Mouse (Mus musculus): ENCODE measurements around the gene Atp8b4.
"Not testable (repeated sequence)": the region's sequence is repeated elsewhere in the genome, so short reads cannot be mapped to it uniquely, and the experiment has no call there.

Atp8b4 gene

DNA sequence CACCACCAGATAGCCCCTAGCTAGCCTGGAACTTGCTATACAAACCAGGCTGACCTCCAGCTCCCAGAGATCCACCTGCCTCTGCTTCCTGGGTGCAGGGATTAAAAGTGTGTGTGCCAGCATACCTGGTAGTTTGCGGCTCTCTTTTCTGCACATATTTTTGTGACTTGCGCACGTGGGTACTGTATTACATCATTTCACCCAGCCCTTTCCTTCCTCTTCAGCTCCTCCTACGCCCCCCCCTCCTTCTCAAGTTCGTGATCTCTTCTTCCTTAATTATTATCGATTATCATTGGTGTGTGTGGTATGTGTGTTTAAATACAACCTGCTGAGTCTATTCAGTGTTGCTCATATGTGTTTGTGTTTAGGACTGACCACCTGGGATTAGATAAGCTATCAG lies at the start of gene Atp8b4:
Gene Atp8b4 (minus strand): TSS at position 154 of the 400 bp plus-strand sequence.
- DNase-seq (ENCODE audit: low spot score in 2 of 2), result no peak

DNA sequence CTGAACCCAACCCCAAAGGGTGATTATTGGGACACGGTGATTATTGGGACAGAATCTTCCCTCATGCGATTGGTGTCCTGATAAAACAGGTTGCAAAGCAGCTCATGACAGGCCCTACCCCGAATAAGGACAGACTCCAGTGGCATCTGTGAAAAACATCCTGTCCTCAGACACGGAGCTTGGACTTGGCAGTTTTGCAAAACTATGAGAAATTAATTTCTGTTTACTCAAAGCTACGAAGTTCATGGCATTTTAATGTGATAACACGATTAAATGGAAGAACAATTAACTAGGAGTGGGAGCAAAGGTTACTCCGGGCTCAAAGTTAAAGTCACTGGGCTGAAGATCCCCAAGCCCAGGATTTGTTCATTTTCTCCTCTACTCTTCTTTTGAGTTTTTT lies 49.2 kb upstream of the Atp8b4 start:
- DNase-seq (ENCODE audit: low spot score in 2 of 2), result no peak

DNA sequence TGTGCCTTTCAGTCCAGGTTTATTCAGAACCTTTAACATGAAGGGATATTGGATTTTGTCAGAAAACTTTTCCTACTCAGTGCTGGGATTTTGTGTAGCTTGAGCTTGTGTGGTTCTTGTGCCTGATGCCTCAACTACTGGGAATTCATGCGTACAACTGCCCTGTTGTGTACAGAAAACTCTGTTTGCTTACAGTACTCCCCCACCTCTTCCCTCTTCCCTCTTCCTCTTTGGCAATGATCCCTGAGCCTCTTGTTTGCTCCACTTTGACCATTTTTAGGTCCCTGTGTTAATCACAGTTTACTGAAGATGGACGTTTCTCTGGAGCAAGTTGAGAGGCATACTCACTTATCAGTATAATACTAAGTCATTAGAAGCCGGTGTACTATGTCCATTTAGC lies 45.9 kb upstream of the Atp8b4 start:
- no peak for DNase-seq (ENCODE audit: low spot score in 2 of 2)

DNA sequence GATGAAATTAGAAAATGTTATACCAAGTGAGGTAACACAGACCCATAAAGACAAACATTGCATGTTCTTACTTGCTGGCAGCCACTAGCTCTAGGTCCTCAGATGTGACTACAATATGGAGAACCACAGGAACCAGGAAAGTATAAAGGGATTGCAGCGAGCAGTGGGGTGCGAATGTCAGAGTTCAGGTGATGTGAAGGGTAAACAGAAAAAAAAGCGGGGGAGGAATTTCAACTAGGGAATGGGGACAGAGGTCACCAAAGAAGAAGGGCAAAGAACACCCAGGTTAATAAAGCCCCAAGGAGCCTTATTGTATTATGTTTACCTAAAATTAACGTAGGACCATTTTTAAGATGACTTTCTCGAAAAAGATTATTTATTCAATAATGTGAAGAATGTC lies 44.8 kb upstream of the Atp8b4 start:
- no peak for DNase-seq (ENCODE audit: low spot score in 2 of 2)

DNA sequence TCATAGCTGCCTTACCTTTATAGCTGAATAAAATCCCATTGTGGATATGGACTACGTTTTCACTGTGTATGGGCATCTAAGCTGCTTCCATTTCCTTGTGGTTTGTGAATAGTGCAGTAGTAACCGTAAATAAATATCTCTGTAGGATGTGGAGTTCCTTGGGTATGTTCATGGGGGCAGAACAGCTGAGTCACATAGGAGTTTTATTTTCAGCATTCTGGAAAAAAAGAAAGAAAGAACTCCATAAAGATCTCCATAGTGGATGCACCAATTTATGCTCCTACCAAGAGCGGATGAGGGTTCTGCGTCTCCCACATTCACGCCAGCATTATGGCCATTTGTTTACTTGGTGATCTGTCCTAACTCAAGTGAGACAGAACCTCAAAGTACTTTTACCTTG lies 41.7 kb upstream of the Atp8b4 start:
- DNase-seq (ENCODE audit: low spot score in 2 of 2), result no peak

DNA sequence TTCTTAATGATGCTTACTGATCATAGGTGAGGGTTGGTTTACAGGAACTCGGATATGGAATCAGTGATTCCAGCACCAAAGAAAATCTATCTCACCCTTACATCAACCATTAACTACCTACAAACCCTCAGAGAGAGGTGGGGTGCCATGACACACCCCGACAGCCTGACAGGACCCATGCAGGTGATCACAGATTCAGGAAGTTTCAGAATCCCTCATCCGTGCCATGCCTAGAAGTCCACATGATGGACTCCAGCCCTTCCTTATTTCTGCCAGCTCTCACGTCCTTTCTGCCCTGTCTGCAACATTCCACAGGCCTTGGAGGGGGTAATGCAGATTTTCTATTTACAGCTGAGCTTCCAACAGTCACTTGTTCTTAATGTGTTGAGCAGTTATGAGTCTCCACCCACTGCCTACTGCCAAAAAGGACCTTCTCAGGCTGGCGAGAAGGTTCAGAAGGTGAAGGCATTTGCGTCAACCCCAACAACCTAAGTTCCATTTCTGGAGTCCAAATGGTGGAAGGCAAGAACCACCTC lies 40.0 kb upstream of the Atp8b4 start:
- no peak for DNase-seq (ENCODE audit: low spot score in 2 of 2)

DNA sequence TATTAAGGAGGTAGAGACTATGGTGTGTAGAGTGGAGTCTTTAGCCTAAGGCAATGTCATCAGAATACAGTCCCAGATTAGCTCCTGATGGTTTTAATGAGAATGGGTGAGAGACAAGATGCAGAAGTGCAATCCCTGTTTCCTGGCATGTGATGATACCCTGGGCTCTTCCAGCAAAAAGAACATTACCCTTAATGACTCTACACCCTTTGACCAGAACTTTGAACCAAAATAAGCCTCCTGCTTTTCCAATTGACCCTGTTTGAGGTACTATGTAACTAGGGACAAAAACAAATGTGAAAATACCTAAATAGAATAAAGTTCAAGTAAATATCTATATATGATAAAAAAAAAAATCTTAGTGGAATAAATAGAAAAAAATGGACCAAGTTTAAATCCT lies 37.2 kb upstream of the Atp8b4 start:
- DNase-seq (ENCODE audit: low spot score in 2 of 2), result no peak

DNA sequence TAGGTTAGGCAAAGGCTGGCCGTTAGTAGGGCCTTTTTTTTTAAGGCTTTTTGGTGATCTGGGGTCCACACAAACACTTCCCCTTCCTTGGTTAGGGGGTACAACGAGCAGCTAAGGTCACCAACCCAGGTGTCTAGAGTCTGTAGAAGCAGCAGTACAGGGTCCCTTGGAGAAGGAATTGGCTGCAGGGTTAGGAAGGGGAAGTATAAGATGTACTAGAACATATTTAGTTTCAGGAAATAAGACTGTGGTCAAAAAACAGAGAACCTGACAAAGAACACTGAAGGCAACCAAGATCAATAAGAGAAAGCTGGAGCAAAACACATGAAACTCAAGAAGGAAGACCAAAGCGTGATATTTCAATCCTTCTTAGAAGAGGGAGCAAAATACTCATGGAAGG lies 30.1 kb upstream of the Atp8b4 start:
- DNase-seq (ENCODE audit: low spot score in 2 of 2), result no peak

DNA sequence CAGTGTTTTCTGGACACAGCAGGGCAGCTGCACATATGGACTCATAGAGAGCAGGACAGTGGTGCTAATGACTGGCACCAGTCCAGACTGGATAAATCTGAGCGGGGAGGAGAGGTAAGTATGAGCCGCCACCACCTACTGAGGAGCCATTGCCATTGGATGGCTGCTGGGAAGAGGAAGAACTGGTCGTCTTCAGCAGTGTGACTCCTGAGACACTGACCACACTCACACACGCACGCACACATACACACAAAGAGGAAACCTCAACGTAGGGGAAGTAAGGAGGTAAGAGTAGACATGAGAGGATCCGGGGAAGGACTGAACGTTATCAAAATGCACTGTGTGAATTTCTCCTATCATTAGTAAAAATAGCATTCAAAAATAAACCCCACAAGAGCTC lies 27.0 kb upstream of the Atp8b4 start:
- DNase-seq (ENCODE audit: low spot score in 2 of 2), result no peak

DNA sequence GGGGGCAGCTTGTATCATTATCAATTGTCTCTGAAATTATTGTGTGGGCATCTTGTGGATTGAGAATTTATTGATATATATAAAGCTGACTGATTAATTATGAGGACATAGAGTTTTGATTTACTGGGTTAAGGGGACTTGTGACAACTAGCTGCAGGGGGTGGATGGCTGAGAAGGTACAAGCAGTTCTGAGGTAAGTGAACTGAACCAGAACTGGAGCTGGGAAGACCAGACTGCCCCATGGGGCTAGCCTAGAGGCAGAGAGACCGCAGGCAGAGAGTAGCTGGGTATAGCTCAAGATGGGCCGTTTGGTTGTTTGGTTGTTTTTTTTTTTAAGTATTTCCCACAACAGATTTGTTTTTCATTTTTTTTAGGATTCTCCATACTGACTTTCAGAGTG lies 23.8 kb upstream of the Atp8b4 start:
- DNase-seq (ENCODE audit: low spot score in 2 of 2), result no peak

DNA sequence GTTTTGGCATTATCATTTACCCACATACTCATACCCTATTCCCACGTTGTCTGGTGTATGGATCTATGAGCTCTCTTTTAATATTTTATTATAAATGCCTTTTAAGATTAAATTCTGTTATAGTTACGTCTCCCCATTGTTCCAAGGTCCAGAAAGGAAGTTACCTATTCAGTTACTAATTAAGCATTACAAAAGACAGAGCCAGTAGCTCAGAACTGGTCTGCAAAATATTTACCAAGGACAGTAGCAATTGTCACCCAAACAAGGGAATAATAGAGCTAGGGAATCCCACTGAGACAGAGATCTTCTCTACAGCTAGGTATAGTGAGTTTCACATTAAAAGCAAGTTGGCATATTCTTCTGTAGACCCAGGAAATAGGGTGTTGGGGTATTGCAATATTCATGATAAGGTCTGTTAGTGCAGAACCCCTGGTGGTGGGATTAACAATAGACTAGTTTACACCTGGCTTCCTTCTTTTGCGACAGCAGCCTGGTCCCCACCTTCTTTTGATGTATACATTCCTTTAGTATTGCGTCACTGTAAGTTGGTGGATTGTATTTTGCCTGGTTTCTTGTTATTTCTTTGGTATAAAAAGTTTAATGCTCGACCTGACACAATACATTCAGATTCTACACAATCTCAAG lies 22.7 kb upstream of the Atp8b4 start:
- not testable (repeated sequence) for DNase-seq (ENCODE audit: low spot score in 2 of 2)

DNA sequence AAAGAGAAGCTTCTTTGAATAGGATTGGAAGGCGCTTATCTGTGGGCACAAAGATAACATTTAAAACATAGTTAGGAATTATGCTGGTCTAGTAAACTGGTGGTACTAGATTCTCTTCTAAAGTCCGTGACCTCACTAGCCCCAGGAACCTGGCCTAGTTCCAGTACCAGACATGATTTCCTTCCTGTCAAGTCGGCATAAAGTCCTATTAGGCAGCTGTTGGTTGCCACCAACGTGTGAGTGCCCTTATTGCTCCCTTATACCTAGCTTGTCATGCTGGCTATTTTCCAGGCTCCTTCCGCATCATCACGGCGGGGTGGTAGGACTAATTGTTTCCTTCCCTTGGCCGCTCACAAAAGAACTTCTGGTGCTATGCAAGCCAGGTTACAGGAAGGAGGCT lies 21.6 kb upstream of the Atp8b4 start:
- no peak for DNase-seq (ENCODE audit: low spot score in 2 of 2)

DNA sequence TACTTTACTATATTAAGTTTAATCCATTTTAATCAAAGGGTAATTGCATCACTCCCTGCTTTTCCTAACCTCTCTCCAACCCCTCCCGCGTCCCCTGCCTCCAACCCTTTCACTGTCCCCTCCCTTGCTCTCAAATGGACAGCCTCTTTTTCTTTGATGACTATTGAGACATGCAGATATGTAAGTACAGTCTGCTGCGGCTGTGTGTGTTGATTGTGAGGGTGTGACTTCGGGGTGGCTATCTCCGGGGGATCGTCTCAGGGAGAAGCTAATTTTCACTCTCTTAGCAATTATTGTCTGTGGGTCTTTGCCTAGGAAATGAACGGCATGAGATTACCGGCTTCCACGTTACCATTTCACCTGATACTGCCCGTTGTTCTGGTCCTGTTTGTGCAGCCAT lies 21.0 kb upstream of the Atp8b4 start:
- DNase-seq (ENCODE audit: low spot score in 2 of 2), result no peak

DNA sequence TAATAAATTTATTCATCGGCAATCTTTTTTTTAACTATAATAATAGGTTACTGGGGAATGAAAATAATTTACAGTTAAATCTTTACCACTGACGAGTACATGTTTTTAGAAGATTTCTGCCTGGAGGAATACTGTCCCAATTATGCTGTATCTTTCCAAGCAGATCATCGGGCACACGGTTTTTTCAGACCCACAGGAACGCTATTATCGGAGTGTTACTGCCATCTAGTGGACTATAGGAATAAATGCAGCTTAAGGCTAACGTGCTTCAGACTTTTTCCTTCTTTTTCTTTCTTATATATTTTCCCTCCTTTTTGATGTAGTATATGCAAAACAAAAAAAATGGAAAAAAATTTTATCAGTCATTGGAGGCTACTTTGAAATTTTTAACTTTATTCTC lies 20.4 kb upstream of the Atp8b4 start:
- DNase-seq (ENCODE audit: low spot score in 2 of 2), result peak in 1 of 2 experiments; percentile 36

DNA sequence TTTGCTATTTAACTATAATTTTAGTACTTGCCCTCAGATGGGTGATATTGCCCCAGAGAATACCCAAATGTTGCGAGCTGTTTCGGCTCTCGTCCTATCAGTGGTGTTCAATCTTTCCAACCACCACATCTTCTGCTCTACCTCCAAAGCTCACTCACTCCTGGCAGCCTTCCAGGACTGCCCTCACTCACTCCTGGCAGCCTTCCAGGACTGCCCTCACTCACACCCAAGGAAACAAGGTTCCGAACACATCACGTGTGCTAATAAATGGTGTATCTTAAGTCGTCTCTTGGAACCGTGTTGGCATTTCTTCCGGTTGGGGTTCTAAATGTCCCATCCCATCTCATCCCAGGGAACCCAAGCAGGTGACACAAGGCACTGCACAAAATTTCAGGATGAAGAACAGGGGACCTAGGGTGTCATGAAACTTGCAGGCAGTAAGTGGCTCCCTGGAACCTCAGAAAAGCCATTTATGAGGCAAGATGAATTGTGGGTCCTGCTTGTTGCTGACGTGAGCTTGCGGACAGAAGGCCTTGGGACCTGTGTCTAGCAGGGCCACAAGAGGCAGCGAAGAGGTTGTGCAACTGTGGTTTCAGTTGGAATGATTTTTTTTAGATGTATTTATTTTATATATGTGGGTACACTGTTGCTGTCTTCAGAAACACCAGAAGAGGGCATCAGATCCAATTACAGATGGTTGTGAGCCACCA lies 19.6 kb upstream of the Atp8b4 start:
- DNase-seq (ENCODE audit: low spot score in 2 of 2), result peak; percentile 30 to 33

DNA sequence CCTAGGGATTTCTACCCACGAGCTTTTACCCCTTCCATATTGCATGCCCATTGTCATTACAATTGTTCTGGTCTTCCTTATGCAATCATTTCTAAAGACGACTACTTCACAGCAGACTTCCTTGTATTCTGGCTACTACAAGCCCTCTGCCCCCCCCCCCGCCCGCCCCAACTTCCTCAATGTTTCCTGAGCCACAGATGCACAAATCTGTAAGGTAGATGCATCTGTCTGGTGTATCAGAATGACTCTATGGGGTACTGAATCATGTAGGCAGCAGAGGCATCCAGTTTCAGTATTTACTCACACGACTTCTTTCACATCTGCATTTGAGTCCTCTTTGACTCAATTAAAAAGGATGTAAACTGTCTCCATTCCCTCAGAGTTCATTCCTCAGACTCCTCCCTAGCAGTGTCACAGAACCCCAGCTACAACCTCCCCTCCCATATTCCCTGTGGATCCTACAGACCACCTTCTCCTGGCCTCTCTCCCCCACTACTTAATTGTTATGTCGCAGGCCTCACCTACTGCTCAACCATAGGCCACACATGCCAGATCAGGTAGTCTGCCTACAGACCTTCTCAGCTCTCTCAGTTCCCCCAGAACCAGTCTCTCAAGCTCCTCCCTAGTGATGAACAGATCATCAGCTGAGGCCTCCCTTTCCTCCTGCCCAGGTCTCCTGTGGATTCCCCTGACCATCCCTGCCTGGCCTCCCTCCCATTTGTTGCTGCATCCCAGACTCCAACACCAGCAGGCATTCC lies 14.8 kb upstream of the Atp8b4 start:
- no peak for DNase-seq (ENCODE audit: low spot score in 2 of 2)

DNA sequence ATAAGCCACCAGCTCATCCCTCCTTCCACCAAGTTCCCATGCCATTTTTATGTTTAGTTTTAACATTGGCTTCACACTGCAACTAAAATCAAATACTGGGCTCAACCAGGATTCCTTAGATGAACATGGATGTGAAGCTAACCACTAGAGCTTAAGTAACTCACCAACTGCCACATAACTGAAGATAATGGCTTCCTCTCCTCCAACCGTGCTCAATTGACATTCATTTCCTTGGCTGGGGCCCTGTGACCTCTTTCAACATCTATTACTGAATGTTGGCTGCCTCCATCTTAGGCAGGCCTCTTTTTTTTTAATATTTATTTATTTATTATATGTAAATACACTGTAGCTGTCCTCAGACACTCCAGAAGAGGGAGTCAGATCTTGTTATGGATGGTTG lies 7.8 kb upstream of the Atp8b4 start:
- no peak for DNase-seq (ENCODE audit: low spot score in 2 of 2)

DNA sequence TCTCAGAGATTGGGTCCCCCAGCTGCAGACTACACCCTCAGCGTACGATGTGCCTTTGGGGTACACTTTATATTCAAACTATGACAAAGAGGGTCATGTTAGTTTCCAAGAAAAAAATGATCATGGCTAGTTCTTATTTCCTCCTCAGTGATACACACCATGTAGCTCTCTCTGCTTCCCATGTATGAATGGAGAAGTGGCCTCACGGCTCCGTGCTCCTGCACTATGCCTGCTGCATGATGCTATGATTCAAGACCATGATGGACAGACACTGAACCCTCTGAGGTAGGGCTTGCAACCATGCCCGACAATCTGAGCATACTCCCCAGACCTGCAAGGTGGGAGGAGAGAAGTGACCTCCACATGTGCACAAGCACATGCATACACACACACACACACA lies 7.0 kb upstream of the Atp8b4 start:
- no peak for DNase-seq (ENCODE audit: low spot score in 2 of 2)

DNA sequence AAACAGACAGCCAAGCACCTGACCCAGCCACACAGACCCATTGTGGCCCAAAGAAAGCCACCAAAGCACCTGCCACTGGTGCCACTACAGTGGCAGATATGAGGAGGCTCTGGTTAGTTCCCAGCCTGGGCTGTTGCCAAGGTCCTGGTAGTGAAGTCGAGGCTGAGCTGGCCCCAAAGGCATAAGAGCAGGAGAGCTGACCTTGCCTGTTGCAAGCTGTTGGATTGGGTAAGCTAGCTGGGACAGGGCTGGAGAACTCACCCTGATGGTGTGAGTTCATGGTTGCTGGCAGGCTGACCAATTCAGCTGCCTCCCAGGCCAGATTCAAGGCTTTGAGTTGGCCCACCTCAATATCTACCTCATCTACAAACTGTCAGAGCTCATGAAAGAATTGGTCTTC lies 4.7 kb upstream of the Atp8b4 start:
- DNase-seq (ENCODE audit: low spot score in 2 of 2), result no peak

DNA sequence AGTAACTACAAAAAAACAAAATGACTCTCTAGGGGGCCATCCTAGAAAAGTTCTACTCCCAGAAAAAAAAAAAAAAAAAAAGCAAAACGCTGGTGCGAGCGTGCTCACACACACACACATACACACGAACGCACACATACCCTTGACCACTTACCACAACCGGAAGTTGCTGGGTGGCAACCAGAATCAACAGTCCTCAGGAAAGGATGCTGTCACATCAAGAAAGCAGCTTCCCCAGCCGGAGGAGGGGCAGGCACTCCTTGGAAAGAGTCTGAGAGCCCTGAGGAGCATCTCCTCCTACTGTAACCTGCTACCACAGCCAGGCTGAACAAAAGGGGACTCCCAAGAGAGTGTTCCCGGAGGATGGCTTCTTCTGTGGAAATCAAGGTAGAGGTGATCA lies 744 bp downstream of the Atp8b4 start:
- no peak for DNase-seq (ENCODE audit: low spot score in 2 of 2)

DNA sequence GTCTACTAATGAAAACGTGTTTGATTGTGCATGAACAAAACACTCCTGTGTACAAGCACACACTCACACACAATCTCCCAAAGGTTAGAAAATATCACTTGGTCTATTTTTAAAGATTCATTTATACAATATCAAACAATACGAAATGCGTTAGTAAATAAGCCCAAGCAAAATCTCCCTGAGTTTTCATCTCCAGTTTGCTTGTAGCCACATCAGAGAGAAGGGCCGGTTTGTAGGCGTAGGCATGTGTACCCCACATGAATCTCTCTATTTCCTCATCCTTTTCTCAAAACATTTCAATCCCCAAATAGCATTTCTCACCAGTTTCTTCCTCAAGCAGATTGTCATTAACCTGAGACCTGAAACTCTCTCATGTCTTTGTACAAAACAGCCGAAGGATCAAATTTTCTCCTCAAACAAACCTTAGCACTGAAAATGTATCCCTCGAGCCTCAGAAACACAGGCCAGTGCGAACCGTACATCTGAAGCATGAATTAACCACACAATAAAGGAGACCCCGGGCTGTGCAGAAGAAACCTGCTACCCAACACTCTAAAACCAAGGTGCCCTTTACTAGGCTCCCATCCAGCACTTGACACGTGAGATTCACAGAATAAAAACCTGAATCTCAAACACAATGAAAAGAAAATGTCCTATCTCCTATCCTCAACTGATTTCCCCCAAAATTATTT lies 1.6 kb downstream of the Atp8b4 start:
- DNase-seq (ENCODE audit: low spot score in 2 of 2), result no peak

DNA sequence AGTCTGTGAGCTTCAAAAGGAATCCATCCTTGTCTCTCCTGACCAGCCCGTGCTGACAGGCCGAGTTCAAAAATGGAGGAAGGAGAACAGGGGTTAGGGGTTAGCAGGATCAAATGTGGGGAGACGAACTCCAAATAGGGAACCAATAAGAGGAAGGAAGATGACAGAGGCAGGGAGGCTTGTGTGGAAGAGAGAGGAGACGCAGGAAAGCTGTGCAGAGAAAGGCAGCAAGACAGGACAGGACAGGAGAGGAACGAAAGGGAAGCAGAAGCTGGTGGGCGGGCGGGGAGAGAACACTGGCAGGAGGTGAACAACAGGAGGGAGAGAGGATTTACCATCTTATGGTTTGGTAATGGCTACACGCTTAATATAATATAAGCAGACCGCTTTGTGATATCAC lies 3.6 kb downstream of the Atp8b4 start:
- DNase-seq (ENCODE audit: low spot score in 2 of 2), result no peak
